Mouse (Mus musculus): Measurements from ENCODE around the gene Egfl8. TPM values are rescaled to one million over a fixed set of nuclear protein-coding genes. Genes with fewer than 3 reads are reported as not detected.

Egfl8 gene
- polyA plus RNA-seq, 1 experiment from 2014 or later, result 3.1 TPM

Other genes with a start within 250 kb of the Egfl8 start
- gene Btnl1, start 238.8 kb downstream of the Egfl8 start, polyA plus RNA-seq (2014; fragmentation: Nextera tagmentation; extraction: Ambion mirVana), result not detected in 2 replicates
- 0.39 and 0.72 TPM in 2 replicates for gene BC051142, start 217.2 kb downstream of the Egfl8 start, polyA plus RNA-seq (2014; fragmentation: Nextera tagmentation; extraction: Ambion mirVana)
- not detected in 2 replicates for gene Btnl4, start 138.7 kb downstream of the Egfl8 start, polyA plus RNA-seq (2014; fragmentation: Nextera tagmentation; extraction: Ambion mirVana)
- gene Btnl6, start 98.6 kb downstream of the Egfl8 start, polyA plus RNA-seq (2014; fragmentation: Nextera tagmentation; extraction: Ambion mirVana), result not detected in 2 replicates
- gene Notch4, start 51.7 kb downstream of the Egfl8 start, polyA plus RNA-seq (2014; fragmentation: Nextera tagmentation; extraction: Ambion mirVana), result 4.8 and 5.9 TPM in 2 replicates
- 5.5 and 6.0 TPM in 2 replicates for gene Gpsm3, start 26.2 kb downstream of the Egfl8 start, polyA plus RNA-seq (2014; fragmentation: Nextera tagmentation; extraction: Ambion mirVana)
- 17.9 and 21.2 TPM in 2 replicates for gene Pbx2, start 24.7 kb downstream of the Egfl8 start, polyA plus RNA-seq (2014; fragmentation: Nextera tagmentation; extraction: Ambion mirVana)
- gene Ager, start 18.1 kb downstream of the Egfl8 start, polyA plus RNA-seq (2014; fragmentation: Nextera tagmentation; extraction: Ambion mirVana), result 0.64 and 1.2 TPM in 2 replicates
- 117 and 118 TPM in 2 replicates for gene Rnf5, start 12.3 kb downstream of the Egfl8 start, polyA plus RNA-seq (2014; fragmentation: Nextera tagmentation; extraction: Ambion mirVana)
- gene Agpat1, start 11.7 kb downstream of the Egfl8 start, polyA plus RNA-seq (2014; fragmentation: Nextera tagmentation; extraction: Ambion mirVana), result 55.3 and 59.8 TPM in 2 replicates
- gene Ppt2, start 12.5 kb upstream of the Egfl8 start, polyA plus RNA-seq (2014; fragmentation: Nextera tagmentation; extraction: Ambion mirVana), result 19.4 and 20.0 TPM in 2 replicates
- gene Prrt1, start 13.6 kb upstream of the Egfl8 start, polyA plus RNA-seq (2014; fragmentation: Nextera tagmentation; extraction: Ambion mirVana), result 0.10 and 0.11 TPM in 2 replicates
- gene Fkbpl, start 28.8 kb upstream of the Egfl8 start, polyA plus RNA-seq (2014; fragmentation: Nextera tagmentation; extraction: Ambion mirVana), result 16.2 and 16.6 TPM in 2 replicates
- gene Atf6b, start 31.2 kb upstream of the Egfl8 start, polyA plus RNA-seq (2014; fragmentation: Nextera tagmentation; extraction: Ambion mirVana), result 55.8 and 58.5 TPM in 2 replicates
- gene Tnxb, start 54.6 kb upstream of the Egfl8 start, polyA plus RNA-seq (2014; fragmentation: Nextera tagmentation; extraction: Ambion mirVana), result not detected in 2 replicates
- gene C4b, start 127.9 kb upstream of the Egfl8 start, polyA plus RNA-seq (2014; fragmentation: Nextera tagmentation; extraction: Ambion mirVana), result not detected in 2 replicates
- gene Cyp21a1, start 188.6 kb upstream of the Egfl8 start, polyA plus RNA-seq (2014; fragmentation: Nextera tagmentation; extraction: Ambion mirVana), result not detected in 2 replicates
- 14.4 and 18.4 TPM in 2 replicates for gene Stk19, start 221.0 kb upstream of the Egfl8 start, polyA plus RNA-seq (2014; fragmentation: Nextera tagmentation; extraction: Ambion mirVana)
- gene Dxo, start 221.0 kb upstream of the Egfl8 start, polyA plus RNA-seq (2014; fragmentation: Nextera tagmentation; extraction: Ambion mirVana), result 65.3 and 68.1 TPM in 2 replicates
- gene Skiv2l, start 234.2 kb upstream of the Egfl8 start, polyA plus RNA-seq (2014; fragmentation: Nextera tagmentation; extraction: Ambion mirVana), result 27.1 and 31.9 TPM in 2 replicates
- gene Nelfe, start 234.4 kb upstream of the Egfl8 start, polyA plus RNA-seq (2014; fragmentation: Nextera tagmentation; extraction: Ambion mirVana), result 128 and 130 TPM in 2 replicates
- 1.2 and 2.0 TPM in 2 replicates for gene Cfb, start 246.5 kb upstream of the Egfl8 start, polyA plus RNA-seq (2014; fragmentation: Nextera tagmentation; extraction: Ambion mirVana)